Mouse (Mus musculus): ENCODE data around the gene Tmem39a. TPM values are rescaled to one million over a fixed set of nuclear protein-coding genes. Genes with fewer than 3 reads are reported as not detected.

The Tmem39a gene
- total and polyA plus RNA-seq, 2 experiments from 2014 or later, result 23.3 to 28.7 TPM

- no peak for ATAC-seq (ENCODE audit: insufficient read depth, low read depth)
- 52% methylated on average over 11 of the region's 11 CpGs for WGBS
- H3K27ac ChIP-seq (ENCODE audit: low read depth), result 0 out of 2 replicates have a peak overlapping the region, but pooled peaks have one; percentile 2
- DNase-seq (ENCODE audit: low spot score), result peak; percentile 8
- H3K9me3 ChIP-seq (replicated peaks; ENCODE audit: control insufficient read depth, low read length), result no peaks in the 10 kb centered on the region
- no peaks in the 10 kb centered on the region for H3K4me1 ChIP-seq (ENCODE audit: control insufficient read depth, insufficient read depth)
- H3K36me3 ChIP-seq (replicated peaks; ENCODE audit: control insufficient read depth, insufficient read depth, low read length), result peaks cover 55% of the 10 kb centered on the region
- H3K9ac ChIP-seq (replicated peaks; ENCODE audit: low read depth, low read length), result no peak overlapping the region
- no peak overlapping the region for H3K4me3 ChIP-seq (ENCODE audit: low read depth, low read length)
- H3K4me2 ChIP-seq (ENCODE audit: low read depth, low read length), result no peak overlapping the region
- no peak for TF ChIP-seq CTCF (IDR thresholded peaks at IDR 0.05; ENCODE audit: low read depth)
- H3K27me3 ChIP-seq (ENCODE audit: control insufficient read depth, insufficient read depth, low read length), result no peaks in the 10 kb centered on the region
Measured at GRCm38 (mm10) chr16:38598986-38599680, 40.6 kb downstream of the Tmem39a start.

GRCm38 (mm10) chr16:38602989-38603804 is 44.7 kb downstream of the Tmem39a start:
- peak; percentile 30 for DNase-seq (ENCODE audit: low spot score)
- ATAC-seq (ENCODE audit: insufficient read depth, low read depth), result peak; percentile 43; the same call in 1 of the 2 replicates
- TF ChIP-seq EP300 (IDR thresholded peaks at IDR 0.05; ENCODE audit: low read depth), result no peak
- no peak for TF ChIP-seq CTCF (IDR thresholded peaks at IDR 0.05; ENCODE audit: low read depth)
- Histone ChIP-seq H3K27me3 (ENCODE audit: control insufficient read depth, insufficient read depth, low read length) (no peaks in the 10 kb centered on the region), H3K9me3 (replicated peaks; ENCODE audit: control insufficient read depth, low read length) (no peaks in the 10 kb centered on the region), H3K4me1 (ENCODE audit: control insufficient read depth, insufficient read depth) (no peaks in the 10 kb centered on the region), H3K27ac (ENCODE audit: low read depth) (no peak overlapping the region), H3K4me2 (ENCODE audit: low read depth, low read length) (no peak overlapping the region), H3K36me3 (replicated peaks; ENCODE audit: control insufficient read depth, insufficient read depth, low read length) (peaks cover 96% of the 10 kb centered on the region), H3K4me3 (ENCODE audit: low read depth, low read length) (no peak overlapping the region), H3K9ac (replicated peaks; ENCODE audit: low read depth, low read length) (no peak overlapping the region)
- WGBS, result 49% methylated on average over 11 of the region's 11 CpGs

GRCm38 (mm10) chr16:38606509-38606908 is 48.0 kb downstream of the Tmem39a start:
- no peaks in the 10 kb centered on the region for H3K4me1 ChIP-seq (ENCODE audit: control insufficient read depth, insufficient read depth)
- TF ChIP-seq EP300 (IDR thresholded peaks at IDR 0.05; ENCODE audit: low read depth) (no peak), CTCF (IDR thresholded peaks at IDR 0.05; ENCODE audit: low read depth) (no peak)
- WGBS, result 83% methylated on average over 7 of the region's 7 CpGs
- H3K27ac ChIP-seq (ENCODE audit: low read depth), result no peak overlapping the region
- H3K9ac ChIP-seq (replicated peaks; ENCODE audit: low read depth, low read length), result no peak overlapping the region
- H3K4me3 ChIP-seq (ENCODE audit: low read depth, low read length), result no peak overlapping the region
- ATAC-seq (ENCODE audit: insufficient read depth, low read depth) (no peak), DNase-seq (ENCODE audit: low spot score) (no peak)
- no peaks in the 10 kb centered on the region for H3K27me3 ChIP-seq (ENCODE audit: control insufficient read depth, insufficient read depth, low read length)
- H3K4me2 ChIP-seq (ENCODE audit: low read depth, low read length), result no peak overlapping the region
- peaks cover 100% of the 10 kb centered on the region for H3K36me3 ChIP-seq (replicated peaks; ENCODE audit: control insufficient read depth, insufficient read depth, low read length)
- H3K9me3 ChIP-seq (replicated peaks; ENCODE audit: control insufficient read depth, low read length), result no peaks in the 10 kb centered on the region

- 79% methylated on average over 12 of the region's 12 CpGs for WGBS
- no peaks in the 10 kb centered on the region for H3K27me3 ChIP-seq (ENCODE audit: control insufficient read depth, insufficient read depth, low read length)
- H3K4me2 ChIP-seq (ENCODE audit: low read depth, low read length), result no peak overlapping the region
- ATAC-seq (ENCODE audit: insufficient read depth, low read depth), result no peak
- no peak overlapping the region for H3K4me3 ChIP-seq (ENCODE audit: low read depth, low read length)
- no peak for TF ChIP-seq EP300 (IDR thresholded peaks at IDR 0.05; ENCODE audit: low read depth)
- TF ChIP-seq CTCF (IDR thresholded peaks at IDR 0.05; ENCODE audit: low read depth), result no peak
- H3K9ac ChIP-seq (replicated peaks; ENCODE audit: low read depth, low read length), result no peak overlapping the region
- no peak for DNase-seq (ENCODE audit: low spot score)
- no peaks in the 10 kb centered on the region for H3K9me3 ChIP-seq (replicated peaks; ENCODE audit: control insufficient read depth, low read length)
- no peaks in the 10 kb centered on the region for H3K4me1 ChIP-seq (ENCODE audit: control insufficient read depth, insufficient read depth)
- peaks cover 100% of the 10 kb centered on the region for H3K36me3 ChIP-seq (replicated peaks; ENCODE audit: control insufficient read depth, insufficient read depth, low read length)
- H3K27ac ChIP-seq (ENCODE audit: low read depth), result no peak overlapping the region
Measured at GRCm38 (mm10) chr16:38608687-38609086, 50.2 kb downstream of the Tmem39a start.

GRCm38 (mm10) chr16:38609092-38609491 is 50.6 kb downstream of the Tmem39a start:
- H3K27me3 ChIP-seq (ENCODE audit: control insufficient read depth, insufficient read depth, low read length), result no peaks in the 10 kb centered on the region
- no peaks in the 10 kb centered on the region for H3K4me1 ChIP-seq (ENCODE audit: control insufficient read depth, insufficient read depth)
- no peak overlapping the region for H3K9ac ChIP-seq (replicated peaks; ENCODE audit: low read depth, low read length)
- no peak overlapping the region for H3K4me2 ChIP-seq (ENCODE audit: low read depth, low read length)
- peaks cover 100% of the 10 kb centered on the region for H3K36me3 ChIP-seq (replicated peaks; ENCODE audit: control insufficient read depth, insufficient read depth, low read length)
- DNase-seq (ENCODE audit: low spot score) (no peak), ATAC-seq (ENCODE audit: insufficient read depth, low read depth) (no peak)
- H3K9me3 ChIP-seq (replicated peaks; ENCODE audit: control insufficient read depth, low read length), result no peaks in the 10 kb centered on the region
- H3K4me3 ChIP-seq (ENCODE audit: low read depth, low read length), result no peak overlapping the region
- 78% methylated on average over 18 of the region's 18 CpGs for WGBS
- TF ChIP-seq CTCF (IDR thresholded peaks at IDR 0.05; ENCODE audit: low read depth) (no peak), EP300 (IDR thresholded peaks at IDR 0.05; ENCODE audit: low read depth) (no peak)
- H3K27ac ChIP-seq (ENCODE audit: low read depth), result no peak overlapping the region
